Mouse (Mus musculus): ENCODE measurements around the gene Ntng1.

Ntng1 gene

GRCm38 (mm10) chr3:109931021-109931420, 212.8 kb downstream of the Ntng1 start:
- DNase-seq (ENCODE audit: low read depth in 1 of 2, low spot score in 2 of 2), result no peak

- DNase-seq (ENCODE audit: low read depth in 1 of 2, low spot score in 2 of 2), result no peak
These were observed 220.0 kb downstream of the Ntng1 start for GRCm38 (mm10) chr3:109923788-109924187.

GRCm38 (mm10) chr3:109918996-109919395, 224.8 kb downstream of the Ntng1 start:
- DNase-seq (ENCODE audit: low read depth in 1 of 2, low spot score in 2 of 2), result no peak

GRCm38 (mm10) chr3:109917926-109918694, 225.7 kb downstream of the Ntng1 start:
- DNase-seq (ENCODE audit: low read depth in 1 of 2, low spot score in 2 of 2), result no peak

DNA sequence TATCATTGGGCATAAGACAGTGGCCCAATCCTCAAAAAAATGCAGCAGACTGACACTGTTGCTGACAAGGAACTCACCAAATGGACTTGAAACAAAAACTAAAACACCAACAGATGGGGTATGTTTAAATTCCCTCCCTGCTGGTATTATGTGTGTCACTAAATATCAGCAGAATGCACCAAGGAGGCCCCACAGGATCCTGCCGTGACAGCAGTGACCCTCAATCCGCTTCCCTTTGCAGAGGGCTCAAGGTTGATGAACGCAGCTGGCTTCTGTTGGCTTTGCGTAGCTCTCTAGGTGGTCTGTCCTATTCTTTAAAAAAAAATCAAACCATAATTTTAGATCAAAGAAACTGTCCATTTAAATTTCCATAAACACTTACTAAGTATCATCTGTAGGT, 226.7 kb downstream of the Ntng1 start:
- DNase-seq (ENCODE audit: low read depth in 1 of 2, low spot score in 2 of 2), result no peak

GRCm38 (mm10) chr3:109914226-109914625, 229.6 kb downstream of the Ntng1 start:
- DNase-seq (ENCODE audit: low read depth in 1 of 2, low spot score in 2 of 2), result no peak

DNA sequence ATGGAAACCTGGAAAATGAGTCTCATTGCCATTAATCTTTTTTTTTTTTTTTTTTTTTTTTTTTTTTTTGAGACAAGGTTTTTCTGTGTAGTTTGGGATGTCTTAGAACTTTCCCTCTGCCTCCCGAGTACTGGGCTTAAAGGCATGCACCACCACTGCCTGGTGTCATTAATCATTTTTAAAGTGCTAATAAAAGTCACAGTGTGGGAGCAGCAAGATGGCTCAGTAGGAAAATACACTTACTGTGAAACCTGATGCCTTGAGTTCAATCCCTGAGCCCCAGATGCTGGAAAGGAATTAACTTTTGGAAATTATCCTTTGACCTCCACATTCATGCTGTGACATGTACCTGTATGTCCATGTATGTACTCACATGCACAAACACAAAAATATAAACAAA, 253.2 kb downstream of the Ntng1 start:
- no peak for DNase-seq (ENCODE audit: low read depth in 1 of 2, low spot score in 2 of 2)

DNA sequence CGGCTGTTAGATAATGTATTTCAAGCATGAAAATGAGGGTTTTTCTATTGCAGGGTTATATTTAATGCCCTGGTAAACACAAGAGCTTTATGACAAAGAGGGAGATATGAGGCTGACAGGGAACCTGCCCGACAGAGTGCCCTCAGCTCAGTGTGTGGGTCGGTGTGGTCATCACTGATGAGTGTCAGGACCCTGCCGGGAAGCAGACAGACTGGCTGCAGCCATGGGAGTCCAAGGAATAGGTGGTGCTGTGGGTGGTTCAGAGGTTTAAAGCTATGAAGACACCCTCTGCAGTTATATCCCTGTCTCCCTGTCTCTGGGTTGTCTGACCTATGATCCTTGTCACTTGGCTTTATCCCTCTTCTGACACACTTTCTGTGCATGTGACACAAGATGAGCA, 258.1 kb downstream of the Ntng1 start:
- DNase-seq (ENCODE audit: low read depth in 1 of 2, low spot score in 2 of 2), result no peak

GRCm38 (mm10) chr3:109879061-109879460, 264.8 kb downstream of the Ntng1 start:
- no peak for DNase-seq (ENCODE audit: low read depth in 1 of 2, low spot score in 2 of 2)

GRCm38 (mm10) chr3:109871986-109872385, 271.8 kb downstream of the Ntng1 start:
- no peak for DNase-seq (ENCODE audit: low read depth in 1 of 2, low spot score in 2 of 2)

DNA sequence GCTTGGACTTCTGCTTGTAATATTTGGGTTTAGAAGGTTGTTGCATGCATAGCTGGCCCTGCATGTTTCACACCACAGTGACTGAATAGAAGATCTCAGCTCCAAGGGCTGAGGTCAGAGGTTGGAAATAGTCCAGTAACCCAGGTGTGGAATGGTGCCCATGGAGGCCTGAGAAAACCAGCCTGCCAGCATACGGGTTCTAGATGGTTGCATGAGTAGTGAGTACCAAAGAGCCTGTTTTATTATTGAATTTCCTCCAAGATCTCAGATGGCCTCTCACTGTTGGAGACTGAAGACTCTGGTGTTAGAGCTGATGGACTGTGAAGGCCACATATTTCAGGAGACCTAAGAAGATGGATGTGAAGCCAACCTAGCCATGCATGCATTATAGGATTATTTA, 285.5 kb downstream of the Ntng1 start:
- no peak for DNase-seq (ENCODE audit: low read depth in 1 of 2, low spot score in 2 of 2)

DNA sequence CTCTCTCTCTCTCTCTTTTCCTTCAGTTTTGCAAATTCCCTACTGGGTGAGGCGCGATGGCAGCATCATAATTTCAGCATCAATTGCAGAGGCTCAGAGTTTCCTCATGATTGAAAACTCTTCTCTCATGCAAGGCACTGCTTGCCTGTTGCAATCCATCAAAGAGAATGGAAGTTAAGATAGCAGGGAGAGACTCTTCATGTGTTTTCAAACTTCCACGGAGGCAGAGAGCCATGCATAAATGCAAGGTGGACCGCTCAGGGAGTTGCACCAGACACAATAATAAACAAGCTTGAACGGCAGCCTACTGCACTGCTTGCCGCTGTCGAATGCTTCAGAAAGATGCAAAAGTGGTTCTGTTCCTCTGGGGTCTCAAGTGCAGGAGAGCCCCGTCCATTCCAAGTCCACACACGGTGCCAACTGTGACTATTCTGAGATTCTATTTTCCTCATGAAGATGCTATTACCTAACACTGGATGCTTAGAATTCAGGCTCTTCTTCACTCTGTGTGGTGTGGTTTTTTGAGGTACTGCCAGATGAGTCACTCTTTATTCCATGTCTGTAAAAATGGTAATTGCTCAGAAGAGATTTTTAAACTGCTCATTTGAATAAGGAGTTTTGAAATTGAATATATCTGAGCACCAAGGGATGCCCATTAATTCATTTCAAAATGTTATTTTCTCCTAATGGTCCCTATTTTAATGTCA, 289.2 kb downstream of the Ntng1 start:
- no peak for DNase-seq (ENCODE audit: low read depth in 1 of 2, low spot score in 2 of 2)

GRCm38 (mm10) chr3:109846660-109847059, 297.2 kb downstream of the Ntng1 start:
- no peak for DNase-seq (ENCODE audit: low read depth in 1 of 2, low spot score in 2 of 2)

DNA sequence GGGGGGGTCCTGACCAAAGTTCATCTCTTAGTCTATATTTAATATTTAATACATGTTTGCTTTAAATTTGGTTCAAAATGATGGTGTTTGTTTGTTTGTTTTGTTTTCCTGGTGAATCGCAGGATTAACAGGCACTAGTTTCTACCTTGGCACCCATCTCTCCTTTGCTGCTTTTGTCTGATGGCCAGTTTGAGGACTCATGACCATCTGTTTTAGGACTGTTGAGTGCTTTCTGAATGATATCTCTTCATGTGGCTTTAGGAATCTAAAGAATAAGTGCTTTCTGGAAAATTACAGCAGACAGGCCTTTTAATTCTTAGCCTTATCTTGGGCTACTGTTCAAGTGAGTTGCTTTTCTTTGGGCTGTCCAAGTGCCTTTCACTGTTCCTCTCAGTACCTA, 318.0 kb downstream of the Ntng1 start:
- no peak for DNase-seq (ENCODE audit: low read depth in 1 of 2, low spot score in 2 of 2)

DNA sequence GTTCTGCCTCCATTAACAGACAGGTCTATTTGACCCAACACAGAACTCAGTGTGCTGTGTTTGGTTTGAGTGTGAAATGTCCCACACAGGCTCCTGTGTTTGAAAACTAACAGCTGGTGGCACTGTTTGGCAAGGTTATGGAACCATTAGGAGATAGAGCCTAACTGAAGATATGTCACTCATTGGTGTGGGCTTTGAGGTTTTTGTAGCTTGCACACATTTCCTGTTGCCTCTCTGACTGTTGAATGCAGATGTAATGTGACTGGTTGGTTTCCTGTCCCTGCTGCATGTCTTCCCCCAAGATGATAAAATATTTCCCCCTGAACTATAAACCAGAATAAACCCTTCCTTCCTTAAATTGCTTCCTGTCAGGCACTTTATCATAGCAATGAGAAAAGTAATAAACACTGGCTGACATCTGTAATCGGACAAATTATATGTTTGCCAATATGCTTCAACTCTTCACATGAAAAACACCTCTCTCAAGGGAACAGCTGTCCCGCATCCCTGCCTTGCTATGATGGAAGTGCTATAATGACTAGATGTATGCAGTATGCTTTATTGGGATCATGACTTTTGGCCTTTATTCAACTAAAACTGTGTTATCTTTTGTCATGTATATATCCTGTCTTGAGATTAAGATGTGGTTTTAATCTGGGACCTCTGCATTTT, 320.9 kb downstream of the Ntng1 start:
- no peak for DNase-seq (ENCODE audit: low read depth in 1 of 2, low spot score in 2 of 2)

- no peak for DNase-seq (ENCODE audit: low read depth in 1 of 2, low spot score in 2 of 2)
These were observed 324.8 kb downstream of the Ntng1 start for GRCm38 (mm10) chr3:109818821-109819685.

DNA sequence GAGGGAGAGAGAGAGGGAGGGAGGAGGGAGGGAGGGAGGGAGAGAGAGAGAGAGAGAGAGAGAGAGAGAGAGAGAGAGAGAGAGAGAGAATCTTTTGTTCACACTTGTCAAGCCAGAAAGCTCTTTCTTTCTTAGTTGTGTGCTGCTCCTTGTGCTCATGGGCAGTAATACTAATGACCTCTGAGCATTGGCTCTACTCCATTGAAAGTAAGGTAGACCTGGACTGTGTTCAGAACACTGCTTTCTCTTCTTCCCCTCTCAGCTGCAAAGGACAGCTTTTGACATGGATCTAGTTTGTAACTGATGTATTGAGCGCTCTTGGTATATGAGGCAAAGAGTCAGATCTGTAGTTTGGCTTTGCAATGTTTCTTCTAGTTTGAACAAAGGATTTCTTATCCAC, 334.7 kb downstream of the Ntng1 start:
- no peak for DNase-seq (ENCODE audit: low read depth in 1 of 2, low spot score in 2 of 2)

DNA sequence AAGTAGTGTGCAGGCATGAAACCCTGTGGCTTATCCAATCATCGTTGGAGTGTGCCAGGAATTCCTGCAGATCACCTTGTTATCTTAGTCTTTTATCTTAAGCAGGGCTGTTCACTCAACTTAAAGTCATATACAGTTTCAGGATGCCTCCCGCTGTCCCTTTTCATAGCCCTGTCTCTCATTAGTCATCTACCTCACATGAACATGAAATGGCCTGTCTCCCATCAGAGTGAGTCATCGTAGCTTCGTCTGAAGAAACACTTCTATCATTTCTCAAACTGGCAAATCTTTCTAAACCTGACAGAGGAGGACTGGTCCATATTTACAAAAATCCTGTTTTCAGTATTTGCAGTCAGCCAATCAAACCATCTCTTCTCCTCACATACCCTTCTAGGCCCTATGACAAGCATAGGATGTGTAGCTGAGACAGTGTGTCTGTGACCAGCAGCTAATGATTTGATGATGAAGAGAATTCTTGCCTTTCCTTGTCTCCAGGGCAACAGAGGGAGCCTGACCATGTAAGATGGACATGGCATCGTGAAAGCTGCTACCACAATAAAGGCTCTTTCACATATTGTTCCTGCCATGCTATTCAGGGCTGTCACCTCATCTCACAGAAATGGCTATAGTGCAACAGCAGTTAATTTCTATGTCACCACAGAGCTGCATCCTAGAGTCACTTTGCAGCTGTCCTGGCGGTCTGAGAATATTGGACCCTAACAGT, 336.4 kb downstream of the Ntng1 start:
- no peak for DNase-seq (ENCODE audit: low read depth in 1 of 2, low spot score in 2 of 2)

DNA sequence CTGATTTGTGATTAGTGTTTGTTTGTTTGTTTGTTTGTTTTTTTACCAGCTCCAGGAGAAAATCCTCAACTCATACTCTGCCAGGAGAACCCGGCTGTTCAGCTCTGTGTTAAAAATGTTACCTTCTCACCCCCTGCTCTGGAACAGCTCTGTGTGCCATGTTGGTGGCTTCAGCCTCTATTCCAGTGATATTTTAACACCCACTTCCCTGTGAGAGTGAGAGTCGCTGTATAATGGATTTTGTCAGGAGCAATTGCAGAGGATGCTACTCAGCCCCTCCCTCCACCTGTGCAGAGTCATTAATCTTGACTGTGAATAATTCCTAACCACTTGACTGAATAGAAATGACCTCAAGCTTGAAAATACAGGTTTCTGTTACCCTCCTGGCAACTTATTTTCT, 339.7 kb downstream of the Ntng1 start:
- DNase-seq (ENCODE audit: low read depth in 1 of 2, low spot score in 2 of 2), result no peak

DNA sequence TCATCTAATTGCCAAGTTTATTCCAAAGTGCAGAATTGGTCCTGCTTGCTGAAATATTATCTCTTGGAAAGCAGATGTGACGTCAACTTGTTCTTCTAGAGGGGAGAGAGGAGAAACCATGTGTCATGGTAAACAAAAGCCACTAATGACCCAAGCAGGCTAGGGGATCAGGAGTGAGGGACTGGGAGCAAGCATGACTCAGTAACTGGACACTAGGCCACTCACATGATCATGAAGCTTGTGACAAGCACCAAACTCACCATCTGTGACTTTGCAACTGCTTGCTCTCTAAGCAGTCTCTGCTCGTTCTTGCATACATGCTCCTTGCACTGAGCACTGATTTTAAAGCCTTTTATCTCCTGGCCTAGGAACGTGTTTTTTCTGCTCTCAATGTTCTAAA, 340.2 kb downstream of the Ntng1 start:
- no peak for DNase-seq (ENCODE audit: low read depth in 1 of 2, low spot score in 2 of 2)

- no peak for DNase-seq (ENCODE audit: low read depth in 1 of 2, low spot score in 2 of 2)
These were observed 346.5 kb downstream of the Ntng1 start for GRCm38 (mm10) chr3:109797354-109797753.

Measured in monocyte, adult 2 months (primary cell).